Mouse (Mus musculus): ENCODE results near the gene Blvrb. TPM values are rescaled to one million over a fixed set of nuclear protein-coding genes. Genes with fewer than 3 reads are reported as not detected.

The Blvrb gene
- polyA plus RNA-seq, 1 experiment, result 8.5 TPM

DNA sequence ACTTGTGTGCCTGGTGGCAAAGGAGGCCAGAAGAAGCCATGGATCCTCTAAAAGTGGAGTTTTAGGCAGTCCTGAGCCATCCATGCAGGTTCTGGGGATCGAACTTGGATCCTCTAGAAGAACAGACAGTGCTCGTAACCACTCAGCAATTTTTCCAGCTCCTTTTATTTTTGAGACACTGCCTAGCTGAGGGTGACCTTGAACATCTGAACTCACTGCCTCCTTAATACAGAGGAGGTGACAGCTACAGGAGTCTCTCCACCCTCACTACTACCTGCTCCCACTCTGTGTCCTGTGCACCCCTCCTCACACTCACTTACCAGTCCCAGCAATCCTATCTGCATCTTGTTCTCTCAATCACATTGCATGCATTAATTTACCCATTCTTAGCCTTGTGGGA lies 27.8 kb downstream of the Blvrb start:
- no peak for TF ChIP-seq CTCF (IDR thresholded peaks at IDR 0.05; ENCODE audit: control insufficient read depth, insufficient read depth, insufficient replicate concordance, low read depth, low read length)
- no peak for TF ChIP-seq POLR2A (IDR thresholded peaks at IDR 0.05; ENCODE audit: control insufficient read depth, low read depth, low read length)
- peaks cover 11% of the 10 kb centered on the region for H3K4me1 ChIP-seq (ENCODE audit: control insufficient read depth, insufficient read depth, low read length)
- H3K27ac ChIP-seq (ENCODE audit: control insufficient read depth, insufficient read depth, low read depth, low read length), result no peak overlapping the region
- no peaks in the 10 kb centered on the region for H3K36me3 ChIP-seq (ENCODE audit: control insufficient read depth, insufficient read depth, low read length)
- H3K4me3 ChIP-seq (ENCODE audit: control insufficient read depth, low read depth, low read length), result no peak overlapping the region
- H3K27me3 ChIP-seq (ENCODE audit: control insufficient read depth, insufficient read depth, low read length), result no peaks in the 10 kb centered on the region

DNA sequence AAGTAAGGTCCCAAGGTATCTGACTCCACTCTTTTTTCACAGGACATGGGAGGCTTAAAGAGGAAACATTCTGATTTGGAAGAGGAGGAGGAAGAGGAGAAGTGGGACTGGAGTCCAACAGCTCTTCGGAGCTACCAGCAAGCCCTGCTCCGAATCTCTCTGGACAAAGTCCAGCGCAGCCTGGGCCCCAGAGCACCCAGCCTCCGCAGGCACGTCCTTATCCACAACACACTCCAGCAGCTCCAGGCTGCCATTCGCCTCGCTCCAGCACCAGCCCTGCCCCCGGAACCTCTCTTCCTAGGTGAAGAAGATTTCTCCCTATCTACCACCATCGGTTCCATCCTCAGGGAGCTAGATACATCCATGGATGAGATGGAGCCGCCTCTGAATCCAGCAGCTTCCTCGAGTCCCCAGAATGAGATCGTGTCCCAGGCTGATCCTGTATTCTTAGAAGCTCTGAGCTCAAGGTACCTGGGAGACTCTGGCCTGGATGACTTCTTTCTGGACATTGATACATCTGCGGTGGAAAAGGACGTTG lies 28.4 kb downstream of the Blvrb start:
- H3K27ac ChIP-seq (ENCODE audit: control insufficient read depth, insufficient read depth, low read depth, low read length), result no peak overlapping the region
- H3K36me3 ChIP-seq (ENCODE audit: control insufficient read depth, insufficient read depth, low read length), result no peaks in the 10 kb centered on the region; the same call in 1 of the 2 replicates
- TF ChIP-seq CTCF (IDR thresholded peaks at IDR 0.05; ENCODE audit: control insufficient read depth, insufficient read depth, insufficient replicate concordance, low read depth, low read length), result no peak
- TF ChIP-seq POLR2A (IDR thresholded peaks at IDR 0.05; ENCODE audit: control insufficient read depth, low read depth, low read length), result no peak
- no peaks in the 10 kb centered on the region for H3K27me3 ChIP-seq (ENCODE audit: control insufficient read depth, insufficient read depth, low read length)
- H3K4me3 ChIP-seq (ENCODE audit: control insufficient read depth, low read depth, low read length), result no peak overlapping the region
- peaks cover 16% of the 10 kb centered on the region for H3K4me1 ChIP-seq (ENCODE audit: control insufficient read depth, insufficient read depth, low read length)

DNA sequence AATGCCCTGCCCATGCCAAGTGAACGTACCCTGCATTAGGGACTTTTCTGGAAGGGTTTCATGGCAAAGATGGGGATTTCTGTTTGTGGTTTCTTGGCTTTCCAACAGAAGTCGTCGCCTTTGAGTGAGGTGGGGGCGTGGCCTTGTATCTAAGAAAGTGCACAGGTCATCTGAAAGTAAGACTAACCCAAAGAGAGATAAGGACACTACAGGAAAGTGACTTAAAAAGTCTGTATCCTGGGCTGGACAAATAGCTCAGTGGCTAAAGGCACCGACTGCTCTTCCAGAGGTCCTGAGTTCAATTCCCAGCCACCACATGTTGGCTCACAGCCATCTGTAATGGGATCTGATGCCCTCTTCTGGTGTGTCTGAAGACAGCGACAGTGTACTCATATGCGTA lies 30.8 kb downstream of the Blvrb start:
- no peak overlapping the region for H3K27ac ChIP-seq (ENCODE audit: control insufficient read depth, insufficient read depth, low read depth, low read length)

DNA sequence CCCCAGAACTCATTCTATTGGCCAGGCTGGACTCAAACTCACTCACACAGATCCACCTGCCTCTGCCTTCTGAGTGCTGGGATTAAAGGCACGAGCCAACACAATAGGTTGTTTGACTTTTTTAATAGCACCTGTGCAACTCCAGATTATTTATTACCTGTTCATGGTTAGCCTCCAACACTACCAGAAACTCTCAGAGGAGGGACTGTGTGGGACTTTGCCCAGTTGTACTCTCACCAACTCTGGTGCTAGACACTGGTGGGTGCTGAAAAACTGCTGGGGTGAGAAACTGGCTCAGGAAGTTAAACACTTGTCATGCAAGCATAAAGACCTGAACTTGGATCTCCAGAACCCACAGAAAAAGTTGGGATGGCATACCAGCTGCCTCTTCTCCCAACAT lies 32.0 kb downstream of the Blvrb start:
- Histone ChIP-seq H3K27me3 (ENCODE audit: control insufficient read depth, insufficient read depth, low read length) (no peaks in the 10 kb centered on the region), H3K4me1 (ENCODE audit: control insufficient read depth, insufficient read depth, low read length) (peaks cover 7% of the 10 kb centered on the region), H3K4me3 (ENCODE audit: control insufficient read depth, low read depth, low read length) (no peak overlapping the region), H3K27ac (ENCODE audit: control insufficient read depth, insufficient read depth, low read depth, low read length) (no peak overlapping the region), H3K36me3 (ENCODE audit: control insufficient read depth, insufficient read depth, low read length) (no peaks in the 10 kb centered on the region; the same call in 1 of the 2 replicates)
- TF ChIP-seq CTCF (IDR thresholded peaks at IDR 0.05; ENCODE audit: control insufficient read depth, insufficient read depth, insufficient replicate concordance, low read depth, low read length) (no peak), POLR2A (IDR thresholded peaks at IDR 0.05; ENCODE audit: control insufficient read depth, low read depth, low read length) (no peak)

More for the DNA sequence above, 30.8 kb downstream of the Blvrb start:
- TF ChIP-seq CTCF (IDR thresholded peaks at IDR 0.05; ENCODE audit: control insufficient read depth, insufficient read depth, insufficient replicate concordance, low read depth, low read length) (no peak), POLR2A (IDR thresholded peaks at IDR 0.05; ENCODE audit: control insufficient read depth, low read depth, low read length) (no peak)
- no peak overlapping the region for H3K4me3 ChIP-seq (ENCODE audit: control insufficient read depth, low read depth, low read length)
- H3K36me3 ChIP-seq (ENCODE audit: control insufficient read depth, insufficient read depth, low read length), result no peaks in the 10 kb centered on the region; the same call in 1 of the 2 replicates
- peaks cover 18% of the 10 kb centered on the region for H3K4me1 ChIP-seq (ENCODE audit: control insufficient read depth, insufficient read depth, low read length)
- no peaks in the 10 kb centered on the region for H3K27me3 ChIP-seq (ENCODE audit: control insufficient read depth, insufficient read depth, low read length)

DNA sequence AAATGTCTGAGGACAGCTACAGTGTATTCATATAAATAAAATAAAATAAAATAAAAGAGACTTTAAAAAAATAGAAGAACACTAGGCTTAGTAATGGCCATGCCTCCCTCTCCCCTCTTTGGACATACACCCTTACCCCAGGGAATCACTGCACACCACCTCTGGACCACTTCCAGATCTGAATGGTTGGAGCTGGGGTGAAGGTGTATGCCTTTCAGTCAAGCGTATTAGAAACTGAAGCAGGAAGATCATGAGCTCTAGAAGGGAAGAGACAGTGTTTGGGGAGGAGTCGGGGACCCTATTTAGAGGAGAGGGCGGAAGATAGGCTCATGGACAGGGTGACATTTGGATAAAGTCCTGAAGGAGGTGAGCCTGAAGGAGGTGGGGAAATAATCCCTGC lies 32.7 kb downstream of the Blvrb start:
- no peaks in the 10 kb centered on the region; the same call in 1 of the 2 replicates for H3K36me3 ChIP-seq (ENCODE audit: control insufficient read depth, insufficient read depth, low read length)
- H3K27ac ChIP-seq (ENCODE audit: control insufficient read depth, insufficient read depth, low read depth, low read length), result no peak overlapping the region
- no peaks in the 10 kb centered on the region for H3K27me3 ChIP-seq (ENCODE audit: control insufficient read depth, insufficient read depth, low read length)
- TF ChIP-seq POLR2A (IDR thresholded peaks at IDR 0.05; ENCODE audit: control insufficient read depth, low read depth, low read length) (no peak), CTCF (IDR thresholded peaks at IDR 0.05; ENCODE audit: control insufficient read depth, insufficient read depth, insufficient replicate concordance, low read depth, low read length) (no peak)
- H3K4me3 ChIP-seq (ENCODE audit: control insufficient read depth, low read depth, low read length), result no peak overlapping the region
- H3K4me1 ChIP-seq (ENCODE audit: control insufficient read depth, insufficient read depth, low read length), result peaks cover 8% of the 10 kb centered on the region

DNA sequence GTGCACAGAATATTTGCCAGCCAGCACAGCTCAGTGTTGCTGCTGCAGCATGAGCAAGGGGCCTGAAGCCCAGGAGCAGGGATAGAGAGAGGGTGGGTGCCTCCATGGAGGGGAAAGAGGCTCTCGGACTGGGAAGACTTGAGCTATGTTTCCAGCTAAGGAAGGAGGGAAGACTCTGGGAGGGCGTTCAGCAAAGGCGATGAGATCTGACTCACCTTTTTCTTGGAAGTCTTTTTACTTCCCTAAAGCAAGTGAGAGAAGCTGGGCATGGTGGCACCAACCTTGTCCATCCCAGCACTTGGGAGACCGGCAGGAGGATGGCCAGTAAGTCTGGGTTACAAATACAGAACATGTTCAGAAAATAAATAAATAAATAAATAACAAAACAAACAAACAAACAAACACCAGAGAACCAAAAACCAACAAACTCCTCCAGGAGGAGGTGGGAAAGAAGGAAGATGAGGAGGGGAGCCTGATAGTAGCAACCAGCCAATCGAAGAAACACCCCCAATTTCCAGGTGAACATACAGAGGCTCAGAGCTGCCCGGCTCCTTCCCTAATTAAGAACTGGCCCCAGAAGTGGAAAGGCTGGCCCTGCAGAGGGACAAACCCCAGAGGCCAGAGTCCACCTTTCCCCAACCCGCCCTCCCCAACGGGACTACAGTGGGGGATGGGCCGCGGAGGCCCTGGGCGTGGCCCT lies 33.3 kb downstream of the Blvrb start:
- peaks cover 11% of the 10 kb centered on the region for H3K4me1 ChIP-seq (ENCODE audit: control insufficient read depth, insufficient read depth, low read length)
- no peaks in the 10 kb centered on the region for H3K27me3 ChIP-seq (ENCODE audit: control insufficient read depth, insufficient read depth, low read length)
- H3K4me3 ChIP-seq (ENCODE audit: control insufficient read depth, low read depth, low read length), result peak overlapping the region; percentile 16; the same call in 1 of the 2 replicates
- H3K36me3 ChIP-seq (ENCODE audit: control insufficient read depth, insufficient read depth, low read length), result no peaks in the 10 kb centered on the region; the same call in 1 of the 2 replicates
- TF ChIP-seq POLR2A (IDR thresholded peaks at IDR 0.05; ENCODE audit: control insufficient read depth, low read depth, low read length) (no peak), CTCF (IDR thresholded peaks at IDR 0.05; ENCODE audit: control insufficient read depth, insufficient read depth, insufficient replicate concordance, low read depth, low read length) (no peak)
- no peak overlapping the region for H3K27ac ChIP-seq (ENCODE audit: control insufficient read depth, insufficient read depth, low read depth, low read length)

DNA sequence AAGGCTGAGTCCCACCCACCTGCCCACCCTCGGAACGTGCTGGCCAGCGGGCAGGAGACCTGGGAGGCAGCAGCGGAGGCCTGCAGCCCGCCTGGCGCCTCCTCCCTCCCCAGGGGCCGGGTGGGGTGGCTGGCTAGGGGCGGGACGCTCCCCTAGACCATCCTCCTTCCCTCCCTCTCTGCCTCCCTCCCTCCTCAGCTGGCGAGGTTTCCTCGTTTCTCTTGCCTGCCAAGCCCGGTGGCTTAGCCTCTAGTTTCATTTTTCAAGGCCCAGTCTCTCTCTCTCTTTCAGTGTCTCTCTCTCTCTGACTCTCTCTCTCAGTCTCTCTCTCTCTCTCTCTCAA lies 33.8 kb downstream of the Blvrb start:
- H3K27ac ChIP-seq (ENCODE audit: control insufficient read depth, insufficient read depth, low read depth, low read length), result peak overlapping the region; percentile 71
- peaks cover 11% of the 10 kb centered on the region for H3K4me1 ChIP-seq (ENCODE audit: control insufficient read depth, insufficient read depth, low read length)
- TF ChIP-seq CTCF (IDR thresholded peaks at IDR 0.05; ENCODE audit: control insufficient read depth, insufficient read depth, insufficient replicate concordance, low read depth, low read length) (no peak), POLR2A (IDR thresholded peaks at IDR 0.05; ENCODE audit: control insufficient read depth, low read depth, low read length) (0 out of 2 replicates have a peak, but pooled peaks have one; percentile 23)
- no peaks in the 10 kb centered on the region for H3K27me3 ChIP-seq (ENCODE audit: control insufficient read depth, insufficient read depth, low read length)
- peak overlapping the region; percentile 2 for H3K4me3 ChIP-seq (ENCODE audit: control insufficient read depth, low read depth, low read length)
- no peaks in the 10 kb centered on the region; the same call in 1 of the 2 replicates for H3K36me3 ChIP-seq (ENCODE audit: control insufficient read depth, insufficient read depth, low read length)
